Mouse (Mus musculus) forebrain, embryonic 13.5 days (tissue): ENCODE data around the gene Ppp2r5a. TPM values are rescaled to one million over a fixed set of nuclear protein-coding genes. Genes with fewer than 3 reads are reported as not detected.

Experiments
- ATAC-seq: fragments of 200-750 bp; cut with Nextera tagmentation; 2 replicates; pipeline ENCODE4 v1.8.0; 2017
- H3K27ac ChIP-seq: fragments of 300-500 bp; sonication (generic); 2 replicates; pipeline ENCODE4 v1.5.1; 2015; ENCODE audit warnings: inconsistent platforms, mild to moderate bottlenecking, moderate library complexity
- H3K27me3 ChIP-seq: fragments of 300-500 bp; sonication (generic); 2 replicates; pipeline ENCODE4 v1.6.1; 2015; ENCODE audit warnings: mild to moderate bottlenecking, inconsistent platforms
- H3K36me3 ChIP-seq: fragments of 300-500 bp; sonication (generic); 2 replicates; pipeline ENCODE4 v1.6.1; 2015; ENCODE audit warnings: mild to moderate bottlenecking, inconsistent platforms; ENCODE audit not compliant: poor library complexity, severe bottlenecking
- H3K4me1 ChIP-seq: fragments of 300-500 bp; sonication (generic); 2 replicates; pipeline ENCODE4 v1.6.1; 2015; ENCODE audit warnings: inconsistent platforms
- H3K4me2 ChIP-seq: fragments of 300-500 bp; sonication (generic); 2 replicates; pipeline ENCODE4 v1.6.1; 2015; ENCODE audit warnings: inconsistent platforms, mild to moderate bottlenecking, moderate library complexity
- H3K4me3 ChIP-seq: fragments of 300-500 bp; sonication (generic); 2 replicates; pipeline ENCODE4 v1.5.1; 2015; ENCODE audit warnings: mild to moderate bottlenecking, inconsistent platforms
- H3K9ac ChIP-seq: fragments of 300-500 bp; sonication (generic); 2 replicates; pipeline ENCODE4 v1.6.1; 2015; ENCODE audit warnings: mild to moderate bottlenecking, inconsistent platforms
- H3K9me3 ChIP-seq: fragments of 300-500 bp; sonication (generic); replicated peaks from 2 replicates; pipeline ENCODE4 v1.6.1; 2016; ENCODE audit warnings: inconsistent platforms
- WGBS: fragments of 180-500 bp; shearing (Covaris S2); methylation state at CpG from one replicate; pipeline ENCODE4 v1.1.7; 2015; 5-methylcytosine and 5-hydroxymethylcytosine counted together
- polyA plus RNA-seq: library from polyadenylated mRNA; unstranded; fragments of >200 nt; fragmentation: Nextera tagmentation; extraction: Ambion mirVana; gene quantifications from 2 replicates; pipeline ENCODE4 v1.2.1, GENCODE M21; 2015

Ppp2r5a gene
- polyA plus RNA-seq, 1 experiment from 2014 or later = 6.5 TPM

DNA sequence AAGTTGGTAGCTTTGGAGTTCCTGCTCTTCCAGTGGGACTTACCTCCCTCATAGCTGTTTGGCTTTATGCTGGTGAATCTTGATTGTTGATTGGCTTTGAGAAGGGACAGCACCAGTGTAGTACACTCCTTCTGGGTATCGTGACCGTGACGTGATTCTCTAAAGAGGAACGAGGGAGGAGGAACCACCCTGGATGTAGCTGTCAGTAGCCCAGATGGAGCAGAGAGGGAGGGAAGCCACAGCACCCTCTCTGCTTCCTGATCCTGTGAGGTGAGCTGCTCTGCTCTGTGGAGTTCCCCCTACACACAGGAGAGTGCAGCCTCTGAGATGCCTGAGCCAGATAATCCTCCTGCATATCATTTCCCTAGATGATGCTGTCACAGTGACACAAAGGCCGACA, 68.6 kb downstream of the Ppp2r5a start:
- H3K27ac ChIP-seq = no peak overlapping the region
- ATAC-seq = no peak
- H3K4me1 ChIP-seq = no peaks in the 10 kb centered on the region
- no peak overlapping the region for H3K9ac ChIP-seq
- no peak overlapping the region for H3K4me3 ChIP-seq
- no peaks in the 10 kb centered on the region for H3K9me3 ChIP-seq
- no peak overlapping the region for H3K4me2 ChIP-seq
- no peaks in the 10 kb centered on the region for H3K27me3 ChIP-seq
- H3K36me3 ChIP-seq = peaks cover 75% of the 10 kb centered on the region
- 89% methylated on average over 5 of the region's 5 CpGs for WGBS

DNA sequence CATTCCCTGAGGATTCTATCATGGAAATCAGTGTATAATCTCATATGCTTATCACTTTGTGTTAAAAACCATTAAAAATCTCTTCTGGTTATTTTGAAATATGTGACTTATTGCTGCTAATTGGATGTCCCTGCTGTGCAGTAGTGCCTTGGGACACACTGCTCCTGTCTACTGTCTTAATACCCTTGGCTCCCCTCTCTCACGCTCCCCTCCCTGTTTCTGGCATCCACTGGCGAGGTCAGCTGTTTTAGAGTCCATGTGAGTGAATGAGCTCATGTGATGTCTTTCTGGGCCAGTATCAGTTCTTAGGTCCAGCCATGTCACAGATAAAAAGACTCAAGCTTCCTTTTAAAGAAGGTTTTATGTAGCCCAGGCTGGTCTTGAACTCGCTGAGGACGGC, 72.7 kb downstream of the Ppp2r5a start:
- H3K36me3 ChIP-seq = peaks cover 48% of the 10 kb centered on the region
- ATAC-seq = no peak

DNA sequence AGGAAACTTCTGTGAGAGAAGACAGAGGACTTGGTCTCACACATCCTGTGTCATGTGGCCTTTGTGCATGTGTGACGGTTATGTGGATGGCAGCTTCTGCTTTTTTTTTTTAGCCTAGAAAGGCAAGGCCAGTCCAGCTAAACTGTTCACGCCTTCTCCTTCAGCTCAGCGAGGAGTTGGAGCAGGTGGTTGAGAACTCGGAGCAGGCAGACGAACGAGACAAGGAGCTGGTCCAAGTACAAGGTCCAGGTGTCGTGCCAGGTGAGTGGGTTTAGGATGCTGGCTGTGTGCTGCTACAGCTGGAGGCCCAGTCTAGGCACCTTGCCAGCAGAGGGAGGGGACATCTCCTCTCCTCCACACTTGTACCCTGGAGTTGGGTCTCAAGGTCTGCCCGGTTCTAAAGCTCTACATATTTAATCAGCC, 75.0 kb downstream of the Ppp2r5a start:
- ATAC-seq = no peak
- Histone ChIP-seq H3K36me3 (peaks cover 28% of the 10 kb centered on the region), H3K4me1 (peaks cover 28% of the 10 kb centered on the region), H3K9ac (peak overlapping the region; percentile 27; the same call in 1 of the 2 replicates), H3K9me3 (no peaks in the 10 kb centered on the region), H3K27me3 (peaks cover 3% of the 10 kb centered on the region; the same call in 1 of the 2 replicates), H3K27ac (no peak overlapping the region), H3K4me2 (peak overlapping the region; percentile 88), H3K4me3 (0 out of 2 replicates have a peak overlapping the region, but pooled peaks have one; percentile 0)
- WGBS = 78% methylated on average over 8 of the region's 8 CpGs

More for the DNA sequence above, 72.7 kb downstream of the Ppp2r5a start:
- H3K4me3 ChIP-seq = no peak overlapping the region
- no peaks in the 10 kb centered on the region for H3K27me3 ChIP-seq
- H3K4me2 ChIP-seq = no peak overlapping the region
- 82% methylated on average over 4 of the region's 4 CpGs for WGBS
- H3K27ac ChIP-seq = no peak overlapping the region
- H3K9me3 ChIP-seq = no peaks in the 10 kb centered on the region
- H3K9ac ChIP-seq = no peak overlapping the region
- H3K4me1 ChIP-seq = peaks cover 28% of the 10 kb centered on the region

- WGBS = 83% methylated on average over 8 of the region's 8 CpGs
- no peak for ATAC-seq
- peaks cover 28% of the 10 kb centered on the region for H3K4me1 ChIP-seq
- peaks cover 3% of the 10 kb centered on the region; the same call in 1 of the 2 replicates for H3K27me3 ChIP-seq
- peak overlapping the region; percentile 87 for H3K4me3 ChIP-seq
- peak overlapping the region; percentile 88 for H3K4me2 ChIP-seq
- peaks cover 21% of the 10 kb centered on the region for H3K36me3 ChIP-seq
- H3K9me3 ChIP-seq = no peaks in the 10 kb centered on the region
- H3K27ac ChIP-seq = no peak overlapping the region
- H3K9ac ChIP-seq = peak overlapping the region; percentile 88
Measured at GRCm38 (mm10) chr1:191327258-191327657, 75.8 kb downstream of the Ppp2r5a start.

GRCm38 (mm10) chr1:191326233-191326882, 76.7 kb downstream of the Ppp2r5a start:
- Histone ChIP-seq H3K4me2 (peak overlapping the region; percentile 88), H3K36me3 (peaks cover 12% of the 10 kb centered on the region), H3K9me3 (no peaks in the 10 kb centered on the region), H3K27me3 (peaks cover 3% of the 10 kb centered on the region; the same call in 1 of the 2 replicates), H3K9ac (peak overlapping the region; percentile 88), H3K4me1 (peaks cover 28% of the 10 kb centered on the region), H3K4me3 (peak overlapping the region; percentile 87), H3K27ac (peak overlapping the region; percentile 79)
- ATAC-seq = peak; percentile 71
- under 1% methylated on average over 35 of the region's 35 CpGs for WGBS

- Histone ChIP-seq H3K4me2 (peak within 1 kb of the TSS; percentile 88), H3K27me3 (peaks cover 3% of the 10 kb centered on the region; the same call in 1 of the 2 replicates), H3K9me3 (no peaks in the 10 kb centered on the region), H3K9ac (peak within 1 kb of the TSS; percentile 88), H3K27ac (peak within 1 kb of the TSS; percentile 79), H3K36me3 (peaks cover 6% of the 10 kb centered on the region; the same call in 1 of the 2 replicates), H3K4me3 (peak within 1 kb of the TSS; percentile 87), H3K4me1 (peaks cover 28% of the 10 kb centered on the region)
- under 1% methylated on average over 41 of the region's 42 CpGs for WGBS
- ATAC-seq = peak; percentile 97
Measured at GRCm38 (mm10) chr1:191325726-191326232, 77.3 kb downstream of the Ppp2r5a start, which contains the start of gene Tmem206. Tmem206 (plus strand) TSS chr1:191325912.

DNA sequence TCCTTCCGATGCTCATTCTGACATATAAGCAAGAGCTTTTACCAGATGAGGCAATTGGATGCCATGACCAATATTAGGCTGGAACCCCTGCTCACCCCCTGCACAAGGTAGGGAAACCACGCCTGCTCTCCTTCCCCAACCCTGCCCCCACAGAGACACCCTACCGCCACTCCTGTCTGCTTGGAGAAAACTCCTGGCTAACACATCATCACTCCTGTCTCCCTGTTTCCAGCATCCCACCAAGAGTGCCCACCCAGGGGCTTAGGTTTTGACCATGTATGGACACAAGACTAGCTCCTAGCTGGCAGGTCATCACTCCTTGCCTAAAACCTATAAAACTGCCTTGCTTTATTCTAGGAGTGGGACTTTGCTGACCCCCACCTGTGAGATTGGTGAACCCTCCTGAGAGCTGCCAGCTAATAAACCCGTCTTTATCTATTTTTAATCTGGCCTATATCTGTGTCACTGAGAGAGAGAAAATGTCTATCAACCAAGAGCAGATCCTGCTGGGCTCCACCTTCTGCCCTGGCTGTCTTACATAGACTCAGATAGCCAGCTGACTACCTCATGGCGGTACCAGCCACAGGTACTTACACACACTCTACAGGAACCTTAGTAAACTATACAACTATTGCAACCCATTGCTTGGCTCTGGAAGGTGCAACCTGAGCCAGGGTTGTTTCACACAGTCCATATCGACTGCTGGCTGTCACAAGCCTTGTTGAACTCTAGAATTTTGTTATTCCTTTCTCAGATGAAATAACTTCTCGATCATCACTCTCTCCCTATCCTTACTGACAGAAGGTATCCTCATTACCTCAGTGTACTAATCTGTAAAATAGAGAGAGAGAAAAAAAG, 78.1 kb downstream of the Ppp2r5a start:
- no peak overlapping the region for H3K4me3 ChIP-seq

GRCm38 (mm10) chr1:191323381-191323780, 79.7 kb downstream of the Ppp2r5a start:
- Histone ChIP-seq H3K9ac (no peak overlapping the region), H3K4me3 (no peak overlapping the region), H3K27ac (no peak overlapping the region), H3K4me2 (no peak overlapping the region), H3K4me1 (peaks cover 22% of the 10 kb centered on the region), H3K9me3 (no peaks in the 10 kb centered on the region), H3K27me3 (peaks cover 6% of the 10 kb centered on the region; the same call in 1 of the 2 replicates), H3K36me3 (no peaks in the 10 kb centered on the region)
- ATAC-seq = no peak
- WGBS = 88% methylated on average over 3 of the region's 3 CpGs

More for the DNA sequence above, 78.1 kb downstream of the Ppp2r5a start:
- peak; percentile 20; the same call in 1 of the 2 replicates for ATAC-seq
- H3K27me3 ChIP-seq = peaks cover 6% of the 10 kb centered on the region; the same call in 1 of the 2 replicates
- peak overlapping the region; percentile 43 for H3K9ac ChIP-seq
- H3K9me3 ChIP-seq = no peaks in the 10 kb centered on the region
- peaks cover 5% of the 10 kb centered on the region; the same call in 1 of the 2 replicates for H3K36me3 ChIP-seq
- peak overlapping the region; percentile 88 for H3K4me2 ChIP-seq
- WGBS = 85% methylated on average over 7 of the region's 7 CpGs
- H3K4me1 ChIP-seq = peaks cover 28% of the 10 kb centered on the region
- H3K27ac ChIP-seq = peak overlapping the region; percentile 79

DNA sequence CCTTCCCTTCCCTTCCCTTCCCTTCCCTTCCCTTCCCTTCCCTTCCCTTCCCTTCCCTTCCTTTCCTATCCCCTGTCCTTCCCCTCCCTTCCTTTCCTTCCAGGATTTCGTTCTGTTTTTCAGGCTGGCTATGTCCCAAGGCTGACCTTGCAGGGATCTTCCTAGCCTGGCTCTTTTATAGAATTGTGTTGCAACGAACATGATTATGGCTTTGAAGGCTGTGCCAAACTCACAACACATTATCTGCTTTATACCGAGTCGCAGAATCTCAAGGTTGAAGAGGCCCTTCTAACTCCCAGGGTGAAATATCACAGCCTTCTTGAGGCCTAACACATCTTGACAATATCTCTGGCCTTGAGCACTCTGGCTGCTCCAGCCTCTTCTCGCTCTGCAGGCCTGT, 84.4 kb downstream of the Ppp2r5a start:
- Histone ChIP-seq H3K9ac (no peak overlapping the region), H3K9me3 (no peaks in the 10 kb centered on the region)
- WGBS = 76% methylated on average over 4 of the region's 5 CpGs

DNA sequence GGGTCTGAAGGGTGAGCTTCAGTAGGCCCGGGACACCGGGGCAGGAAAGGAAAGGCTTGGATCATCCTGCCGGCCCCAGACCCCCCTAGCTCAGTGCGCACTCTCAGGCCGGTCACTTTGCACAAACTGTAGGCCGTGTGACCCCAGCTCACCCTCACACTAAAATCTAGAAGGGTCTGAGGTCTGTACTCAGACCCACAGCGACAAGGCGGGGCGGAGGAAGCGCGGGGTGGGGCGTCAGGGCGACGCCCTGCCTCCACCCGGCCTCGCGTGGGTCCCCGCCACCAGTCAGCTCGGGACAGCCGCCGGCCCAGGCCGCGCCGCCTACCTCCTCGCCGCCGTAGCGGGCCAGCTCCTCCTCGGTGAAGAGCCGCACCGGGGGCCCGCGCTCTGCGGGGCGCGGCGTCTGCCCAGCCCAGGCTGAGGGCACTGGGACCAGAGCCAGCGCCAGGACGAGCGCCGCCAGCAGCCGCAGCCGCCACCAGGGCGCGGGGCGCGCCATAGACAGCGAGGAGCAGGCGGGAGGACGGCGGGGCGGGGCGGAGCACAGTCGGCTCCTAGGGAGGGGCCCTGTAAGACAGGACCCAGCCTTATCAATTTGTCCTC, 85.4 kb downstream of the Ppp2r5a start, which contains the start of gene Nenf:
TSS of gene Nenf (minus strand) at position 604 of the 606 bp plus-strand sequence.
- Histone ChIP-seq H3K27ac (no peak within 1 kb of the TSS), H3K4me2 (peak within 1 kb of the TSS; percentile 82), H3K27me3 (0 out of 2 replicates have a peak, but pooled peaks cover 7% of the 10 kb centered on the region), H3K9me3 (no peaks in the 10 kb centered on the region), H3K4me1 (peaks cover 11% of the 10 kb centered on the region), H3K4me3 (peak within 1 kb of the TSS; percentile 60), H3K9ac (peak within 1 kb of the TSS; percentile 88), H3K36me3 (no peaks in the 10 kb centered on the region)
- under 1% methylated on average over 48 of the region's 54 CpGs for WGBS
- peak; percentile 92 for ATAC-seq

More for the DNA sequence above, 84.4 kb downstream of the Ppp2r5a start:
- no peak overlapping the region for H3K4me3 ChIP-seq
- ATAC-seq = no peak
- 0 out of 2 replicates have a peak, but pooled peaks cover 7% of the 10 kb centered on the region for H3K27me3 ChIP-seq
- peaks cover 8% of the 10 kb centered on the region for H3K4me1 ChIP-seq
- no peaks in the 10 kb centered on the region for H3K36me3 ChIP-seq
- H3K27ac ChIP-seq = no peak overlapping the region
- H3K4me2 ChIP-seq = no peak overlapping the region

DNA sequence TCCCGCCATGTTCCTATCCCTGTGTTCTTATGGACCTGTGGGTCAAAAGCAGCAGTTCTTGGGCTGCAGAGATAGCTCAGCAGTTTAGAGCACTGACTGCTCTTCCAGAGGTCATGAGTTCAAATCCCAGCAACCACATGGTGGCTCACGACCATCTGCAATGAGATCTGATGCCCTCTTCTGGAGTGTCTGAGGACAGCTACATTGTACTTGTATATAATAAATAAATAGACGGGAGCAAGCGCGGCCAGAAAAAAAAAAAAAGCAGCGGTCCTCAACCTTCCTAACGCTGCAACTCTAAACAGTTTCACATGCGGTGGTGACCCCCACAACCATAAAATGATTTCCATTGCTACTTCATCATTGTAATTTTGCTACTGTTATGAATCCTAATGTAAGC, 86.3 kb downstream of the Ppp2r5a start:
- 88% methylated on average over 8 of the region's 8 CpGs for WGBS
- ATAC-seq = no peak

More for the DNA sequence above, 86.3 kb downstream of the Ppp2r5a start:
- Histone ChIP-seq H3K27me3 (0 out of 2 replicates have a peak, but pooled peaks cover 7% of the 10 kb centered on the region), H3K9me3 (no peaks in the 10 kb centered on the region), H3K4me3 (no peak overlapping the region), H3K9ac (no peak overlapping the region), H3K4me2 (peak overlapping the region; percentile 82), H3K4me1 (peaks cover 12% of the 10 kb centered on the region), H3K27ac (no peak overlapping the region), H3K36me3 (no peaks in the 10 kb centered on the region)
